Mouse (Mus musculus): ENCODE measurements around the gene Amhr2.

GRCm38 (mm10) chr15:102405489-102406195 is 39.5 kb upstream of the Amhr2 start, which contains the start of gene Sp1:
- TF ChIP-seq CTCF (IDR thresholded peaks at IDR 0.05; ENCODE audit: low read depth, low read length), result no peak
- no peak for TF ChIP-seq POLR2A (IDR thresholded peaks at IDR 0.05; ENCODE audit: borderline replicate concordance, low read depth, low read length)
